Mouse (Mus musculus): ENCODE results near the gene Abl2.

- TF ChIP-seq CHD2 (IDR thresholded peaks at IDR 0.05; ENCODE audit: low read length): no peak
- no peak for TF ChIP-seq ZNF384 (IDR thresholded peaks at IDR 0.05; ENCODE audit: low read depth, low read length)
- TF ChIP-seq JUND (conservative IDR thresholded peaks at IDR 0.05; ENCODE audit: low read depth, low read length): no peak
- TF ChIP-seq CTCF (conservative IDR thresholded peaks at IDR 0.05 in 1 of 2, IDR thresholded peaks at IDR 0.05 in 1 of 2; ENCODE audit: low read depth in 2 of 2, low read length in 2 of 2): no peak
- no peak for TF ChIP-seq TBP (conservative IDR thresholded peaks at IDR 0.05; ENCODE audit: low read depth, low read length)
- no peak for TF ChIP-seq KAT2A (IDR thresholded peaks at IDR 0.05; ENCODE audit: insufficient replicate concordance, low read length)
- TF ChIP-seq RAD21 (IDR thresholded peaks at IDR 0.05; ENCODE audit: low read depth, low read length): no peak
- TF ChIP-seq POLR2A (IDR thresholded peaks at IDR 0.05; ENCODE audit: low read depth, low read length): no peak
Observed at GRCm38 (mm10) chr1:156654735-156655530, 96.3 kb downstream of the Abl2 start.
